Mouse (Mus musculus) heart, adult 10 weeks (tissue): ENCODE data around the gene Obsl1. TPM values are rescaled to one million over a fixed set of nuclear protein-coding genes. Genes with fewer than 3 reads are reported as not detected.

Source experiments
- polyA plus RNA-seq: library from polyadenylated mRNA; stranded (reverse); fragments of 350-450 nt; fragmentation: Illumina TruSeq; extraction: RNeasy Lipid Tissue Mini Kit (QIAGEN cat#74804); gene quantifications from one replicate; pipeline ENCODE4 v1.2.3, GENCODE M21; 2014; ENCODE audit warnings: low read depth, low replicate concordance

Obsl1 gene
- 92.8 TPM for polyA plus RNA-seq

GRCm38 (mm10) chr1:75505956-75506831, at the start of gene Obsl1:
TSS of gene Obsl1 (minus strand) at chr1:75506452.

GRCm38 (mm10) chr1:75545965-75546956, 40.0 kb upstream of the Obsl1 start, which contains the start of gene Slc4a3:
TSS of gene Slc4a3 (plus strand) at chr1:75546266.

GRCm38 (mm10) chr1:75521321-75522031, 15.2 kb upstream of the Obsl1 start, which contains the start of gene Stk11ip:
TSS of gene Stk11ip (plus strand) at chr1:75521529.

GRCm38 (mm10) chr1:75507006-75507405, 754 bp upstream of the Obsl1 start, which contains the start of gene Inha:
TSS of gene Inha (plus strand) at chr1:75507077.

GRCm38 (mm10) chr1:75478916-75479634, 27.2 kb downstream of the Obsl1 start, which contains the start of the genes Chpf and Tmem198:
TSS of gene Chpf (minus strand) at chr1:75479307.
TSS of gene Tmem198 (plus strand) at chr1:75479532.

GRCm38 (mm10) chr1:75450314-75451005, 55.8 kb downstream of the Obsl1 start, which contains the start of gene Asic4:
TSS of gene Asic4 (plus strand) at chr1:75450436.

GRCm38 (mm10) chr1:75435475-75436328, 70.5 kb downstream of the Obsl1 start, which contains the start of gene Gmppa:
TSS of gene Gmppa (plus strand) at chr1:75435930.

Other genes starting within 250 kb of the Obsl1 start
- 1.8 TPM for gene Ptprn, start 241.9 kb downstream of the Obsl1 start, polyA plus RNA-seq
- not detected for gene Resp18, start 228.0 kb downstream of the Obsl1 start, polyA plus RNA-seq
- 85.9 TPM for gene Dnpep, start 188.5 kb downstream of the Obsl1 start, polyA plus RNA-seq
- gene Des, start 146.1 kb downstream of the Obsl1 start, polyA plus RNA-seq, result 1,259 TPM
- gene Speg, start 131.2 kb downstream of the Obsl1 start, polyA plus RNA-seq, result 125 TPM
- gene Gmppa, start 70.5 kb downstream of the Obsl1 start, polyA plus RNA-seq, result 62.0 TPM
- not detected for gene Asic4, start 56.0 kb downstream of the Obsl1 start, polyA plus RNA-seq
- gene Chpf, start 27.1 kb downstream of the Obsl1 start, polyA plus RNA-seq, result 18.1 TPM
- 0.55 TPM for gene Tmem198, start 26.9 kb downstream of the Obsl1 start, polyA plus RNA-seq
- 6.3 TPM for gene Inha, start 625 bp upstream of the Obsl1 start, polyA plus RNA-seq
- 9.2 TPM for gene Stk11ip, start 15.1 kb upstream of the Obsl1 start, polyA plus RNA-seq
- 234 TPM for gene Slc4a3, start 39.8 kb upstream of the Obsl1 start, polyA plus RNA-seq